Mouse (Mus musculus) heart, embryonic 15.5 days (tissue): Measurements from ENCODE around the gene Idua. TPM values are rescaled to one million over a fixed set of nuclear protein-coding genes. Genes with fewer than 3 reads are reported as not detected.

Experiments
- ATAC-seq: fragments of 200-750 bp; cut with Nextera tagmentation; replicated peaks from 2 replicates; pipeline ENCODE4 v1.8.0; 2017; ENCODE audit warnings: low read depth, moderate TSS enrichment; ENCODE audit not compliant: insufficient number of reproducible peaks, insufficient read depth, low FRiP score
- H3K27ac ChIP-seq: fragments of 300-500 bp; sonication (generic); 2 replicates; pipeline ENCODE4 v1.5.1; 2015; ENCODE audit warnings: mild to moderate bottlenecking, inconsistent platforms
- H3K27me3 ChIP-seq: fragments of 300-500 bp; sonication (generic); 2 replicates; pipeline ENCODE4 v1.6.1; 2015; ENCODE audit warnings: inconsistent platforms
- H3K36me3 ChIP-seq: fragments of 300-500 bp; sonication (generic); 2 replicates; pipeline ENCODE4 v1.6.1; 2015; ENCODE audit warnings: mild to moderate bottlenecking, inconsistent platforms
- H3K4me1 ChIP-seq: fragments of 300-500 bp; sonication (generic); replicated peaks from 2 replicates; pipeline ENCODE4 v1.6.1; 2015; ENCODE audit warnings: inconsistent platforms
- H3K4me2 ChIP-seq: fragments of 300-500 bp; sonication (generic); 2 replicates; pipeline ENCODE4 v1.6.1; 2015; ENCODE audit warnings: inconsistent platforms, mild to moderate bottlenecking, moderate library complexity
- H3K4me3 ChIP-seq: fragments of 300-500 bp; sonication (generic); 2 replicates; pipeline ENCODE4 v1.5.1; 2015; ENCODE audit warnings: mild to moderate bottlenecking, inconsistent platforms
- H3K9ac ChIP-seq: fragments of 300-500 bp; sonication (generic); 2 replicates; pipeline ENCODE4 v1.6.1; 2015; ENCODE audit warnings: mild to moderate bottlenecking, inconsistent platforms
- H3K9me3 ChIP-seq: fragments of 300-500 bp; sonication (generic); replicated peaks from 2 replicates; pipeline ENCODE4 v1.6.1; 2016; ENCODE audit warnings: inconsistent platforms
- WGBS: fragments of 180-500 bp; shearing (Covaris S2); methylation state at CpG from one replicate; pipeline ENCODE4 v1.1.7; 2015; ENCODE audit warnings: mixed read lengths; 5-methylcytosine and 5-hydroxymethylcytosine counted together
- polyA plus RNA-seq: library from polyadenylated mRNA; unstranded; fragments of >200 nt; fragmentation: Nextera tagmentation; extraction: Ambion mirVana; gene quantifications from 2 replicates; pipeline ENCODE4 v1.2.1, GENCODE M21; 2015

Gene Idua
- polyA plus RNA-seq, 1 experiment from 2014 or later: 13.9 TPM

DNA sequence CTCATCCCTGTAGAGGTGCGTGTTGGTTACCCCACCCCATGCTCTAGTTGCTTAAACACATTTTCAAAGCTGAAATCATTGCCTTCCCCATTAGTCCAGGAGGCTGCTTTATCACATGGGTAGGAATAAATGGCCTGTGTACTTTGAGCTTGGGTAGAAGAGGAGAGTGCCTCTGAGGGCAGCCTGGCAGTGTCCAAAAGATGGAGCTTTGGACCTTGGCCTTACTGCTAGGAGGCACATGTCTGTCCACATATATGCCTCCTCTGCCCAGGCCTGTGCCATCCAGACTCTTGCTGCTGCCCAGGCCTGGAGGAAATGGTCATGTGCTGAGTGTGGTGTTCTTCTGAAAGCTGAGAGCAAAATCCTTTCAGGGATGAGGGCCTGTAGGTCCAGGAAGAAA, 48.3 kb downstream of the Idua start:
- no peak for ATAC-seq
- H3K9ac ChIP-seq: no peak overlapping the region
- no peak overlapping the region for H3K27ac ChIP-seq
- no peaks in the 10 kb centered on the region for H3K9me3 ChIP-seq
- H3K4me2 ChIP-seq: no peak overlapping the region
- H3K4me3 ChIP-seq: no peak overlapping the region
- peaks cover 21% of the 10 kb centered on the region for H3K36me3 ChIP-seq
- WGBS: 91% methylated on average over 1 of the region's 1 CpGs
- H3K27me3 ChIP-seq: no peaks in the 10 kb centered on the region
- H3K4me1 ChIP-seq: peaks cover 8% of the 10 kb centered on the region; the same call in 1 of the 2 replicates

GRCm38 (mm10) chr5:108708981-108709731, 49.0 kb downstream of the Idua start:
- Histone ChIP-seq H3K27ac (no peak overlapping the region), H3K9me3 (no peaks in the 10 kb centered on the region), H3K36me3 (peaks cover 21% of the 10 kb centered on the region), H3K9ac (no peak overlapping the region), H3K27me3 (no peaks in the 10 kb centered on the region), H3K4me1 (0 out of 2 replicates have a peak, but pooled peaks cover 7% of the 10 kb centered on the region), H3K4me2 (no peak overlapping the region), H3K4me3 (no peak overlapping the region)
- ATAC-seq: no peak
- WGBS: 42% methylated on average over 6 of the region's 6 CpGs

- ATAC-seq: no peak
- H3K27me3 ChIP-seq: no peaks in the 10 kb centered on the region
- H3K4me1 ChIP-seq: 0 out of 2 replicates have a peak, but pooled peaks cover 7% of the 10 kb centered on the region
- H3K9ac ChIP-seq: no peak overlapping the region
- H3K9me3 ChIP-seq: no peaks in the 10 kb centered on the region
- H3K4me3 ChIP-seq: no peak overlapping the region
- H3K36me3 ChIP-seq: no peaks in the 10 kb centered on the region
- H3K4me2 ChIP-seq: no peak overlapping the region
- H3K27ac ChIP-seq: no peak overlapping the region
- WGBS: 65% methylated on average over 6 of the region's 6 CpGs
Observed at GRCm38 (mm10) chr5:108711968-108712367, 51.8 kb downstream of the Idua start.

GRCm38 (mm10) chr5:108713096-108713495, 53.0 kb downstream of the Idua start:
- ATAC-seq: no peak
- Histone ChIP-seq H3K36me3 (no peaks in the 10 kb centered on the region), H3K27me3 (no peaks in the 10 kb centered on the region), H3K9ac (no peak overlapping the region), H3K4me3 (no peak overlapping the region), H3K9me3 (no peaks in the 10 kb centered on the region), H3K4me1 (0 out of 2 replicates have a peak, but pooled peaks cover 7% of the 10 kb centered on the region), H3K4me2 (no peak overlapping the region), H3K27ac (no peak overlapping the region; the same call in 1 of the 2 replicates)
- WGBS: 82% methylated on average over 2 of the region's 2 CpGs

DNA sequence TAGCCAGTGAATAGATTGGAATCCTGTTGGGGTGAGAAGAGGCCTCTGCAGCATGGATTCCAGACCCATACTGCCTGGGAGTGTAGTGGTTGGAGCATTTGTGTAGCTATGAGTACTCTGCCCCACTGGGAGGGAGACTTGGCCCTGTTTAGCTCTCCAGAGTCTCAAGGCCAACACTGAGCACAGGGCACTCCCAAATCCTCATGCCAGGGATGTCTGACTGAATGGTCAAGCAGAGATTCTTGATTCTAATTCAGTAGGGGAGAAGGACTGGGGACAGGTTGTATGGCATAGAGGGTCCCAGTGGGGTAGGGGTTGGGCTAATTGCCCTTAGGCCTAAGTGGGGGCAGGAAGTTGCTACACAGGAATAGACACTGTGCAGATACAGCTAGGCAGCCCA, 53.6 kb downstream of the Idua start:
- Histone ChIP-seq H3K9ac (no peak overlapping the region), H3K4me3 (no peak overlapping the region), H3K27me3 (no peaks in the 10 kb centered on the region), H3K4me1 (0 out of 2 replicates have a peak, but pooled peaks cover 7% of the 10 kb centered on the region), H3K27ac (peak overlapping the region; percentile 40; the same call in 1 of the 2 replicates), H3K36me3 (no peaks in the 10 kb centered on the region), H3K9me3 (no peaks in the 10 kb centered on the region), H3K4me2 (no peak overlapping the region)
- no peak for ATAC-seq

- H3K27ac ChIP-seq: peak overlapping the region; percentile 40; the same call in 1 of the 2 replicates
- no peak overlapping the region for H3K4me2 ChIP-seq
- 56% methylated on average over 6 of the region's 6 CpGs for WGBS
- H3K4me3 ChIP-seq: no peak overlapping the region
- H3K27me3 ChIP-seq: no peaks in the 10 kb centered on the region
- H3K9me3 ChIP-seq: no peaks in the 10 kb centered on the region
- no peaks in the 10 kb centered on the region for H3K36me3 ChIP-seq
- peak; percentile 56; the same call in 1 of the 2 replicates for ATAC-seq
- H3K4me1 ChIP-seq: 0 out of 2 replicates have a peak, but pooled peaks cover 5% of the 10 kb centered on the region
- no peak overlapping the region for H3K9ac ChIP-seq
Observed at GRCm38 (mm10) chr5:108714149-108714548, 54.0 kb downstream of the Idua start.

GRCm38 (mm10) chr5:108715974-108716373, 55.8 kb downstream of the Idua start:
- Histone ChIP-seq H3K4me1 (0 out of 2 replicates have a peak, but pooled peaks cover 5% of the 10 kb centered on the region), H3K9ac (no peak overlapping the region), H3K27me3 (no peaks in the 10 kb centered on the region), H3K36me3 (no peaks in the 10 kb centered on the region), H3K9me3 (no peaks in the 10 kb centered on the region), H3K4me2 (no peak overlapping the region), H3K27ac (no peak overlapping the region), H3K4me3 (no peak overlapping the region)
- ATAC-seq: no peak
- WGBS: 55% methylated on average over 1 of the region's 1 CpGs

DNA sequence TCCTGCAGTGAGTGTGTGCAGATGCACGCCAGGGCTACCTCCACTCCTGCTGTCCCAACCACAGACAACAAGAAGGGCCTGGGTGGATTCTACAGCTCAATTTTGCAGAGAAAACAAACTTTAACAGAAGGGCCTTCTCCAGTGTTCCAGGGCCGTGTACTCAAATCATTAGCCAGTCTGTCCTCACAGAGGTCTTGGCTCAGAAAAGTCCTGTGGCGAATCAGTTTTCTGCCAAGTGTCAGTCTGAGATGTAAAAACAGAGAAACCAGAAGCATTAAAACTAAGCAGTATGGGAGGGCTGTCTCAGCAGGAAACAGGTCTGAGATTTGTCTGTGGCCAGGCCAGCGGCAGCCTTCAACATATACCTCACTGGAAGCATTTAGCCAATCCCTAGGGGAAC, 57.9 kb downstream of the Idua start:
- ATAC-seq: no peak
- Histone ChIP-seq H3K36me3 (no peaks in the 10 kb centered on the region), H3K4me3 (no peak overlapping the region), H3K9ac (no peak overlapping the region), H3K27me3 (no peaks in the 10 kb centered on the region), H3K9me3 (no peaks in the 10 kb centered on the region), H3K4me1 (0 out of 2 replicates have a peak, but pooled peaks cover 5% of the 10 kb centered on the region), H3K4me2 (no peak overlapping the region), H3K27ac (no peak overlapping the region)
- WGBS: 46% methylated on average over 4 of the region's 4 CpGs

DNA sequence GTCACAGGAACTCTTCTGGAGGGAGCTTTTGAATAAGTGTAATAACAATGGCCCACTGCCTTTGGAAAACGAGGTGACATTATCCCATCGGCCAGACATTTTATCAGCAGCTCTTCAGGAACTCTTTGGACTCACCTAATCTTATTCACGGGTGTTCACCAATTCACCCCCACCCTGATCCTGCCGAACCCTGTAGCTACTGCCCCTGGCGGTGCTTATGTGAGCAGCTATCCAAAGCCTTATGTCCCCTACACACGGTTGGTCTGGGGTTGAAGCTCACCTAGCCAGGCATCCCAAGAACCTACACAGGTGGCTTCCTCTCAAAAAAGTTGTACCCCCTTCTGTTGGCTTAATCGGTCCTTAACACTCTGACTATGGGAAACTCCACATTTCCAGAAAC, 59.6 kb downstream of the Idua start:
- H3K9ac ChIP-seq: no peak overlapping the region
- ATAC-seq: no peak
- no peak overlapping the region for H3K27ac ChIP-seq
- no peak overlapping the region for H3K4me3 ChIP-seq
- no peaks in the 10 kb centered on the region for H3K9me3 ChIP-seq
- no peak overlapping the region for H3K4me2 ChIP-seq
- no peaks in the 10 kb centered on the region; the same call in 1 of the 2 replicates for H3K4me1 ChIP-seq
- WGBS: 46% methylated on average over 7 of the region's 7 CpGs
- no peaks in the 10 kb centered on the region for H3K36me3 ChIP-seq
- H3K27me3 ChIP-seq: no peaks in the 10 kb centered on the region

- H3K36me3 ChIP-seq: no peaks in the 10 kb centered on the region
- no peak for ATAC-seq
Observed at GRCm38 (mm10) chr5:108724006-108724405, 63.9 kb downstream of the Idua start.

DNA sequence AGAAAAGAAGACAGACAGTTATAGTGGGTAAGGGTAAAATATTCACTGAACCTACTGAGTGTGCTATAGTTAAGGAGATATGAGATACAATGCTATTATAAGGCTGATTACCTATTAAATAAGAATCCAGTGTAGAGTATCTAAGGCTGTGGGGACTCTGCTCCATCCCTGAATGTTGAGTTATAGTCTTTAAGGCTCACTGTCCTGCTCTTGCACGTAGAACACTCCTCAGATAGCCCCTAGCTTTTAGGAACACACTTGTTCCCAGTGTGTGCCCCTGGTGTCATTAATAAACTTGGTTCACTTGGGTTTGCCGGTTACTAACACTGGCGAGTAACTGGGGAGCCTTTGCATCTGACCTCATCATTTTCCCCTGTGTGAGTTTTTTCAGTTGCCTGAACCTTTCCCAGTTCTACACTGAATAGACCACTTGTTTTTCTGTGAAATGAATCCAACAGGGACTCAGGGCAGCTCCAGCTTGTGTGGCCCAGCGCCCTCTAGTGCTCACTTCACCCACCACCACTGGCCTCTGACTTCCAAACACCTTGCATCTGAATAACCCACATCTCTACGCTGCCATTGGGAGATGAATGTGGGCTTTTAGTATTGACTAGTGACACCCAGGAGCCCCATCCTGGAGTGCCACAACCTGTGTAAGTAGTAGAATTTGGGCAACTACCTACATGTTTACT, 66.6 kb downstream of the Idua start:
- no peaks in the 10 kb centered on the region for H3K27me3 ChIP-seq

More at GRCm38 (mm10) chr5:108724006-108724405, 63.9 kb downstream of the Idua start:
- Histone ChIP-seq H3K4me2 (no peak overlapping the region), H3K9ac (no peak overlapping the region), H3K27ac (no peak overlapping the region), H3K4me3 (no peak overlapping the region), H3K27me3 (no peaks in the 10 kb centered on the region), H3K4me1 (no peaks in the 10 kb centered on the region; the same call in 1 of the 2 replicates), H3K9me3 (no peaks in the 10 kb centered on the region)
- WGBS: 18% methylated on average over 2 of the region's 2 CpGs

More for the DNA sequence above, 66.6 kb downstream of the Idua start:
- H3K4me3 ChIP-seq: no peak overlapping the region
- H3K4me2 ChIP-seq: no peak overlapping the region
- H3K9ac ChIP-seq: no peak overlapping the region
- no peaks in the 10 kb centered on the region for H3K9me3 ChIP-seq
- H3K27ac ChIP-seq: no peak overlapping the region
- no peaks in the 10 kb centered on the region; the same call in 1 of the 2 replicates for H3K4me1 ChIP-seq
- 24% methylated on average over 5 of the region's 5 CpGs for WGBS
- no peaks in the 10 kb centered on the region for H3K36me3 ChIP-seq
- peak; percentile 73 for ATAC-seq
